Mouse (Mus musculus) gastrocnemius, adult 2 months (tissue): ENCODE results near the gene Olfr149. TPM values are rescaled to one million over a fixed set of nuclear protein-coding genes. Genes with fewer than 3 reads are reported as not detected.
"Not testable (repeated sequence)": the region's sequence is repeated elsewhere in the genome, so short reads cannot be mapped to it uniquely, and the experiment has no call there.

Experiments
- DNase-seq: peaks from one replicate; pipeline ENCODE4 v3.0.0; 2022
- H3K27ac ChIP-seq: fragments of 200-600 bp; 2 replicates; pipeline ENCODE4 v1.8.1; 2022; ENCODE audit warnings: mild to moderate bottlenecking
- H3K4me3 ChIP-seq: fragments of 200-600 bp; 2 replicates; pipeline ENCODE4 v1.8.1; 2022; ENCODE audit warnings: mild to moderate bottlenecking, moderate library complexity
- CTCF ChIP-seq: fragments of 200-600 bp; IDR thresholded peaks from 2 replicates; pipeline ENCODE4 v1.8.1; 2022; ENCODE audit warnings: antibody characterized with exemption, mild to moderate bottlenecking, moderate library complexity
- intact Hi-C: fragments of 180-260 bp; cut with DNase I; formaldehyde crosslinking; loops from one replicate; pipeline ENCODE4 v1.15.1; 2025
- long read RNA-seq, 2 experiments: library from polyadenylated mRNA; stranded (forward); transcript quantifications; one replicate each; pipeline ENCODE4 v2.0.0; 2021
- total RNA-seq, 2 experiments: library from RNA; stranded (reverse); gene quantifications; 2 replicates each; pipeline ENCODE4 v1.2.3; 2021

Gene Olfr149
- total RNA-seq: not detected
- long read RNA-seq, experiment 1: 0 reads
- long read RNA-seq, experiment 2: 0 reads

DNA sequence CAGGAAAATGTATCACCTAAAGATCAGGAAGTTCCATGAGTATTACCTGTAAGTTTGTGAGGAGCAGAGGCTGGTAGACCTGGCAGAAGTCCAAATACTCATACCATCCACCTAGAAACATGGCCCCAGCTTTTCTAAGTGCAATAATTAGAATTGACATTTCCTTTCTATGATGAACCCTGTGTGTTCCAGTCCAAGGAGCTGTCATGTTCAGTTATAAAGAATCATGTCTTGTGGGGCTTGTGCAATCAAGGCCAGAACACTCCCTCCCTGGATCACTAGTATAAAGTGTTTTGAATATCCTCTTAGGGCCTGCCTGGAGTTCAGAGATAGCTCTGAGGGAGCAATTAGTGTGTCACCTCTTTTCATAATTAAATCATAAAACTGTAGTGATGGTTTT lies at the start of gene Olfr149:
Gene Olfr149 (minus strand): TSS at position 101 of the 400 bp plus-strand sequence.
- no peak for DNase-seq
- no peak for TF ChIP-seq CTCF
- H3K27ac ChIP-seq: no peak within 1 kb of the TSS
- intact Hi-C loops: no loop called here
- H3K4me3 ChIP-seq: no peak within 1 kb of the TSS

DNA sequence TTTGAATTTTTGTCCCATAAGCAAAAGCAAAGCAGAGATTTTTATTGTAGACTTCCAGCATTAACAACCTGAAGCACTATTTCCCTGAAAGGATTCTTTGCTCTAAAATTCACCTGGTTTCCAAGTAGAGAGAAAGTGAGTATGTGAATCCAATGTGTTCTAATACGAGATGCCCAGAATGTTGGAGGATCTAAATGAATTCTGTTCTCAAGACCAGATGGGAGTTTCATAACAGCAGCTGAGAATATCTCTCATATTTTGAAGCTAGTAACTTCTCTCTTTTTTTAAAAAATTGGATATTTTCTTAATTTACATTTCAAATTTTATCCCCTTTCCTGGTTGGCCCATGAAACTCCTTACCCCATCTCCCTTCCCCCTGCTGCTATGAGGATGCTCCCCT lies 39.5 kb upstream of the Olfr149 start:
- DNase-seq: no peak
- intact Hi-C loops: no loop called here
- H3K4me3 ChIP-seq: no peak overlapping the region
- TF ChIP-seq CTCF: no peak
- H3K27ac ChIP-seq: no peak overlapping the region

GRCm38 (mm10) chr9:39745949-39746348 lies 39.0 kb upstream of the Olfr149 start, which contains the start of gene Olfr967:
Gene Olfr967, plus strand, starts transcription at chr9:39746249.
- Histone ChIP-seq H3K4me3 (no peak within 1 kb of the TSS), H3K27ac (no peak within 1 kb of the TSS)
- no peak for DNase-seq
- intact Hi-C loops: no loop called here
- no peak for TF ChIP-seq CTCF

DNA sequence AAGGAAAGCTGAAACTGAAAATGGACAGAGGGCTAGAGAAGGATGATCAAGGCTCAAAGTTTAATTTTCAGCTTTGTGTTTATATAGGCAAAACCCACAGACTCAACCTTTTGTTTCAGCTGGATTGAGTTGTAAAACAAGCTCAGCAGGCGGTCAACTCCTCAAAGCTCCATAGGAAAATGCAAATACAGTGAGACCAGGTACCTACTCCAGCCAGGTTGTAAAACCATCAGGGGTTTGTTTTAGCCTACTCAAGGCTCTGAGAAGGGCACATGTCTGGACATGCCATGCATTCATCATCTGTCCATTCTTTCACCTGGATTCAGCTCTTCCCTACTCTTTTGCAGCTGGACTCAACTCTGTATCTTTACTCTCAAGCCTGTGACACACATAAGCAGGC lies 33.8 kb upstream of the Olfr149 start:
- no peak for DNase-seq
- TF ChIP-seq CTCF: no peak
- intact Hi-C loops: no loop called here
- Histone ChIP-seq H3K27ac (no peak overlapping the region), H3K4me3 (no peak overlapping the region)

GRCm38 (mm10) chr9:39730678-39731077 lies 23.8 kb upstream of the Olfr149 start, which contains the start of gene Olfr150:
Gene Olfr150, plus strand, starts transcription at chr9:39730978.
- intact Hi-C loops: no loop called here
- no peak for DNase-seq
- no peak for TF ChIP-seq CTCF
- H3K27ac ChIP-seq: no peak within 1 kb of the TSS
- no peak within 1 kb of the TSS for H3K4me3 ChIP-seq

DNA sequence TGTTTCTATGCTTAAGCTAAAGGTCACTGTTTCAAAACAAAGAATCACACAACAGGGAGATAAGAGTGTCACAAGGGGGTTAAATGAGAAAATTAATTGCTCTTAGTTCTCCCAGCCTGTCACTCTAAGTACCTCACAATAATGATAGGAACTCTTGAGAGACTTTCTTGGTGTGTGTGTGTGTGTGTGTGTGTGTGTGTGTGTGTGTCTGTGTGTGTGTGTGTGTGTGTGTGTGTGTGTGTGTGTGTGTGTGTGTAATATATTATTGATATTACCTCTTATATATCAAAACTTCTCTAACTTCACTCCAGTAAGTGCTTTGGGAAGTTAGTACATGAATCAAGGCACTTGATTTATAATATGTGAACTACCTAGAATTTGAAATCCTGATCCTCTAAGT lies 4.1 kb upstream of the Olfr149 start, which contains the start of gene Olfr965:
Gene Olfr965 (plus strand): TSS at position 301 of the 400 bp plus-strand sequence.
- no peak for TF ChIP-seq CTCF
- H3K27ac ChIP-seq: no peak within 1 kb of the TSS
- intact Hi-C loops: no loop called here
- H3K4me3 ChIP-seq: no peak within 1 kb of the TSS
- DNase-seq: no peak

DNA sequence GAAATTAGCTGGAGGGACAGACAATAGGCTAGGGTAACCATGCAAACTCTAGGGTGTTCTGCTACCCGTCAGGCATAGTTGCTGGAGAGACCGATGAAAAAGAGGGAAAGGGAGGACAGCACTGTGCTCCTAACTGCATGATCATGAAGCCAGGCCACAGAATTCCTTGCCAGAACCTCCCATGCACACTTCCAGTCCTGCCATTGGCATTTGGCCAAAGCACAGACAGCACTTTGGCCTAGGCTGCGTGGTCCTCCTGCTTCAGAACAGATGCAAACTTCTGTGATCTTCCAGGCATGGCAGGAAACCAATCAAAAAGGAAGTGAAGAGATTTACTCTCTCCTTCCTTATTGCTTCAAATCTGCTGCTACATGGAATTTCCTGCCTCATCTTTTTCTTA lies 2.0 kb upstream of the Olfr149 start:
- intact Hi-C loops: no loop called here
- Histone ChIP-seq H3K4me3 (no peak overlapping the region), H3K27ac (no peak overlapping the region)
- no peak for TF ChIP-seq CTCF
- DNase-seq: peak; percentile 15

- intact Hi-C loops, H3K27ac ChIP-seq, H3K4me3 ChIP-seq, DNase-seq: not testable (repeated sequence)
Measured at GRCm38 (mm10) chr9:39701123-39701522, 5.8 kb downstream of the Olfr149 start.

GRCm38 (mm10) chr9:39679280-39679679 lies 27.6 kb downstream of the Olfr149 start:
- Histone ChIP-seq H3K27ac (no peak overlapping the region), H3K4me3 (no peak overlapping the region)
- intact Hi-C loops: no loop called here
- no peak for DNase-seq
- TF ChIP-seq CTCF: no peak

GRCm38 (mm10) chr9:39678557-39678956 lies 28.4 kb downstream of the Olfr149 start:
- Histone ChIP-seq H3K27ac (no peak overlapping the region), H3K4me3 (no peak overlapping the region)
- TF ChIP-seq CTCF: no peak
- intact Hi-C loops: no loop called here
- DNase-seq: no peak

GRCm38 (mm10) chr9:39674820-39675219 lies 32.1 kb downstream of the Olfr149 start:
- TF ChIP-seq CTCF: no peak
- intact Hi-C loops: no loop called here
- H3K27ac ChIP-seq: no peak overlapping the region
- no peak overlapping the region for H3K4me3 ChIP-seq
- DNase-seq: no peak

- DNase-seq: no peak
- Histone ChIP-seq H3K27ac (no peak overlapping the region), H3K4me3 (no peak overlapping the region)
- TF ChIP-seq CTCF: no peak
- intact Hi-C loops: no loop called here
Measured at GRCm38 (mm10) chr9:39669723-39670122, 37.2 kb downstream of the Olfr149 start.

GRCm38 (mm10) chr9:39666905-39667304 lies 40.0 kb downstream of the Olfr149 start, which contains the start of gene Olfr963:
Gene Olfr963, plus strand, starts transcription at chr9:39667205.
- intact Hi-C loops: no loop called here
- no peak for TF ChIP-seq CTCF
- Histone ChIP-seq H3K4me3 (no peak within 1 kb of the TSS), H3K27ac (no peak within 1 kb of the TSS)
- DNase-seq: no peak

- no peak for TF ChIP-seq CTCF
- Histone ChIP-seq H3K4me3 (no peak overlapping the region), H3K27ac (no peak overlapping the region)
- intact Hi-C loops: no loop called here
- no peak for DNase-seq
Measured at GRCm38 (mm10) chr9:39654756-39655396, 52.0 kb downstream of the Olfr149 start.

Other genes with a start within 250 kb of the Olfr149 start
- gene Olfr955, start 235.2 kb downstream of the Olfr149 start, total RNA-seq: not detected
- gene Olfr44, start 213.1 kb downstream of the Olfr149 start, total RNA-seq: not detected
- gene Olfr957, start 191.3 kb downstream of the Olfr149 start, total RNA-seq: not detected
- gene Olfr958, start 153.1 kb downstream of the Olfr149 start, total RNA-seq: not detected
- gene Olfr959, start 131.5 kb downstream of the Olfr149 start, total RNA-seq: not detected
- gene AW551984, start 102.7 kb downstream of the Olfr149 start, total RNA-seq: under 1 TPM; 0.26 to 0.67 TPM
- not detected for gene Olfr148, start 96.5 kb downstream of the Olfr149 start, total RNA-seq
- gene Olfr960, start 85.7 kb downstream of the Olfr149 start, total RNA-seq: not detected
- gene Olfr961, start 62.0 kb downstream of the Olfr149 start, total RNA-seq: not detected
- gene Olfr963, start 39.9 kb downstream of the Olfr149 start, total RNA-seq: not detected
- gene Olfr965, start 4.2 kb upstream of the Olfr149 start, total RNA-seq: not detected
- not detected for gene Olfr150, start 23.9 kb upstream of the Olfr149 start, total RNA-seq
- not detected for gene Olfr967, start 39.1 kb upstream of the Olfr149 start, total RNA-seq
- gene Olfr968, start 76.1 kb upstream of the Olfr149 start, total RNA-seq: not detected
- not detected for gene Olfr969, start 83.8 kb upstream of the Olfr149 start, total RNA-seq
- not detected for gene Olfr970, start 101.7 kb upstream of the Olfr149 start, total RNA-seq
- gene Olfr971, start 129.8 kb upstream of the Olfr149 start, total RNA-seq: not detected
- not detected for gene Olfr972, start 159.3 kb upstream of the Olfr149 start, total RNA-seq
- gene Olfr229, start 200.2 kb upstream of the Olfr149 start, total RNA-seq: not detected
- not detected for gene Olfr974, start 230.4 kb upstream of the Olfr149 start, total RNA-seq
- gene Olfr975, start 244.9 kb upstream of the Olfr149 start, total RNA-seq: not detected